Mouse (Mus musculus): ENCODE measurements around the gene Aimp2. TPM values are rescaled to one million over a fixed set of nuclear protein-coding genes. Genes with fewer than 3 reads are reported as not detected.
A peak's percentile ranks its signal among the peaks of the same experiment; 100 is the strongest.

Gene Aimp2
- polyA plus RNA-seq, 1 experiment from 2014 or later: 80.0 TPM

DNA sequence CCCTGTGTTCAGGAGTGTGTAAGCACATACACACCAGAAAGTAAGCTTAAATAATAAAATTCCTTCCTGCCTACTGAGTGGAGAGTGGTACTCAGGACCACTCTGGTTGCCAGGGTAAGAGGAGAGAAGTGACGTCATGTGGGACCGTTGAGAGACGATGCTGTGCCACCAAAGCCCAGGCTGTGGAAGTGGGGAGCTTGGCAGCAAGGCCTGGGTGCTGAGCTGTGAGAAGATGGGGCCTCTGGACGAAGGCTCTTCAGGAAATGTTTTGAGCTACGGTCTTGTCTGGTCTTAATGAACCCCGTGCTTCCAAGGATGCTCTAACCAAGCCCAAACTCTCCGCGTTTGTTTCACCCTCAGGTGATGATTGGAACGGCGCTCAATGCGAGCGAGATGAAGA is 21.0 kb upstream of the Aimp2 start:
- H3K4me1 ChIP-seq: no peaks in the 10 kb centered on the region
- peaks cover 56% of the 10 kb centered on the region for H3K36me3 ChIP-seq
- WGBS: 96% methylated on average over 12 of the region's 12 CpGs
- no peak overlapping the region for H3K9ac ChIP-seq
- H3K9me3 ChIP-seq: no peaks in the 10 kb centered on the region
- no peak overlapping the region for H3K4me2 ChIP-seq (replicated peaks)
- H3K4me3 ChIP-seq: no peak overlapping the region
- H3K27ac ChIP-seq: no peak overlapping the region
- ATAC-seq (ENCODE audit: low FRiP score, low read depth): no peak
- H3K27me3 ChIP-seq (replicated peaks): no peaks in the 10 kb centered on the region

DNA sequence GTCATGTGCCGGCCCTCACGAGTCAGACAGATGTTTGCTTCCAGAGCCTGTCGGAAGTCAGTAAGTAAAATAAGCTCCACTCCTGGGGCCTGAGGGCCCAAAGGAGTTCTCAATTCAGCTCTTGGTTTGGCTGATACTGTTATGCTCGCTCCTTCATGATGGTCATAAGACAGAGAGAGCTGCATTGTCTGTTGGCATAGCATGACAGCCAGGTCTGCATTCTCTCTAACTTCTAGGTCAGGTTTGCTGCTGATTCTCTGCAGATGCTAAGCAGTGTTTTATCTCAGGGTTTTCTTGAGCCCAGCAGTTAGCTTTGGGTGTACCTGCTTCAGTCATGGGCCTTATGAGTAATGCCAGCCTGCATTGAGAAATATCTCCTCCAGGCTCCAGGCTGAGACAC is 19.6 kb upstream of the Aimp2 start:
- no peak for ATAC-seq (ENCODE audit: low FRiP score, low read depth)
- Histone ChIP-seq H3K4me2 (replicated peaks) (no peak overlapping the region), H3K4me1 (no peaks in the 10 kb centered on the region), H3K9me3 (no peaks in the 10 kb centered on the region), H3K4me3 (no peak overlapping the region), H3K27ac (no peak overlapping the region), H3K27me3 (replicated peaks) (no peaks in the 10 kb centered on the region), H3K9ac (no peak overlapping the region), H3K36me3 (peaks cover 67% of the 10 kb centered on the region)
- WGBS: 95% methylated on average over 4 of the region's 4 CpGs

DNA sequence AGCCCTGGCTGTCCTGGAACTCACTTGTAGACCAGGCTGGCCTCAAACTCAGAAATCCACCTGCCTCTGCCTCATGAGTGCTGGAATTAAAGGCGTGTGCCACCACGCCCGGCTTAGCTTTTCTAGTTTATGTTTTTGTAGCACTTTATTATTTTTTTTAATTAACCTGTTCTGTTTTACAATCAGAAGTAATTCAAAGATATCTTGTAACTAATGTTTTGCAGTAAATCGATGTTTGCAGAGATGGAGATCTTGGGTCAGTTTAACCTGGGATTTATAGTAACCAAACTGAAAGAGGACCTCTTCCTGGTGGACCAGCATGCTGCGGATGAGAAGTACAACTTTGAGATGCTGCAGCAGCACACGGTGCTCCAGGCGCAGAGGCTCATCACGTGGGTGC is 18.2 kb upstream of the Aimp2 start, which contains the start of gene Gm42421:
Gm42421 (plus strand) TSS at position 301 of the 400 bp plus-strand sequence.
- WGBS: 97% methylated on average over 8 of the region's 8 CpGs
- H3K36me3 ChIP-seq: peaks cover 77% of the 10 kb centered on the region

DNA sequence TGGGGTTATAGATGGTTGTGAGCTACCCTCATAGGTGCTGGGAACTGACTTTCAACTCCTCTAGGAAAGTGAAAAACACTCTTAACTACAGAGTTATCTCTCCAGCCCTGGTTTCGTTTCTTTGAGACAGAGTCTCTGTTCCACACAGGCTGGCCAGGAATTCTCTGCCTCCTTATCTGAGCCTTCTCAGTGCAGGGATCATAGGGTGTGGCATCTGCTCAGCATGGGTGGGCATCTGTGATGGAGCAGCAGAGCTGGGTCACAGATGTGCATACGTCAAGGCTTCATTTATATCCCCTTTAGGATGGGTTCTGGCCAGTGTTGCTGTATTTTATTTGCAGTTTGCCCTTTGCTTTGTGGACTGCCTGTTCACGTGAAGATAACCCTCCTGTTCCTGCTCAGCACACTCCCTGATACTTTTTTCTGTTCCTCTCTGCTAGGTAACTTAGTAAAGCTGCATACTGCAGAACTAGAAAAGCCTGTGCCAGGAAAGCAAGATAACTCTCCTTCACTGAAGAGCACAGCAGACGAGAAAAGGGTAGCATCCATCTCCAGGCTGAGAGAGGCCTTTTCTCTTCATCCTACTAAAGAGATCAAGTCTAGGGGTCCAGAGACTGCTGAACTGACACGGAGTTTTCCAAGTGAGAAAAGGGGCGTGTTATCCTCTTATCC is 15.3 kb upstream of the Aimp2 start:
- H3K9ac ChIP-seq: no peak overlapping the region
- no peak overlapping the region for H3K27ac ChIP-seq
- H3K4me1 ChIP-seq: no peaks in the 10 kb centered on the region
- no peaks in the 10 kb centered on the region for H3K27me3 ChIP-seq (replicated peaks)
- H3K36me3 ChIP-seq: peaks cover 68% of the 10 kb centered on the region
- no peaks in the 10 kb centered on the region for H3K9me3 ChIP-seq
- ATAC-seq (ENCODE audit: low FRiP score, low read depth): no peak
- 89% methylated on average over 6 of the region's 6 CpGs for WGBS
- no peak overlapping the region for H3K4me3 ChIP-seq
- H3K4me2 ChIP-seq (replicated peaks): no peak overlapping the region

More for the DNA sequence above, 18.2 kb upstream of the Aimp2 start, which contains the start of gene Gm42421:
- Histone ChIP-seq H3K9ac (no peak within 1 kb of the TSS), H3K27me3 (replicated peaks) (no peaks in the 10 kb centered on the region), H3K4me1 (no peaks in the 10 kb centered on the region), H3K4me3 (no peak within 1 kb of the TSS), H3K4me2 (replicated peaks) (no peak within 1 kb of the TSS), H3K27ac (no peak within 1 kb of the TSS), H3K9me3 (no peaks in the 10 kb centered on the region)
- no peak for ATAC-seq (ENCODE audit: low FRiP score, low read depth)

DNA sequence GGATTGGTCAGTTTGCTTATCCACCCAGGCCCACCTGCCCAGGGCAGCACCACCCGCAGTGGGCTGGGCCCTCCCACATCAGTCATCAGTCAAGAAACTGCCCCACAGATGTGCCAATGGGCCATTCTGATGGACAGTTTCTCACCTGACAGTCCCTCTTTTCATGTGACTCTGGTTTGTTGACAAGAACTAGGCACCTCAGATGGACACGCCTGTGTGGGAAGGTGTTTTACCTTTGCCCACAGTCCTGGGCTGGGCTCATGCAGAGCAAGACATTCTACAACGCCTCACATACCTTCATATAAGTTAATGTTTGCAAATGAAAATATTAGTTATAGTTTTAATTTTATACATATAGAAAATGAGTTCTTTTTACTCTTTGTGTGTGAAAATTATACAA is 8.5 kb upstream of the Aimp2 start:
- Histone ChIP-seq H3K9ac (no peak overlapping the region), H3K9me3 (no peaks in the 10 kb centered on the region), H3K27ac (no peak overlapping the region), H3K4me2 (replicated peaks) (no peak overlapping the region), H3K4me1 (no peaks in the 10 kb centered on the region), H3K4me3 (no peak overlapping the region), H3K36me3 (peaks cover 54% of the 10 kb centered on the region), H3K27me3 (replicated peaks) (no peaks in the 10 kb centered on the region)
- WGBS: 92% methylated on average over 3 of the region's 3 CpGs
- no peak for ATAC-seq (ENCODE audit: low FRiP score, low read depth)

DNA sequence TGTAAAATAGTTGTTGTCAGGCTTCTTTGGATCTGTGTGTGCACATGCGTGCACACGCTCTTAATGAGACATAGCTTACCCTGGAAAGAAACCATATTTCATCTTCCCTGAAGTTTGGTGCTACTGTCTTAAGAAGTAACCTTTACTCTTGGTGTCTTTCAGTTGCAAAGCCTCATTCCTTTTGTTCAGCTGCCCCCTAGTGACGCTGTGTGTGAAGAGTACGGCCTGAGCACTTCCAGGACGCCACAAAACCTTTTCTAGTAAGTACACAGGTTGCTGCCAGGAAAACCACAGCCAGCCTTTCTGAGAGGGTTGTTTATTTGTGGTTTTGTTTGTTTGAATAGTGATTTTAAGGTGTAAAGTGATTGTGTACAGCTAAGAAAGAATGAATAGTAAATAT is 7.8 kb upstream of the Aimp2 start:
- Histone ChIP-seq H3K27me3 (replicated peaks) (no peaks in the 10 kb centered on the region), H3K4me1 (no peaks in the 10 kb centered on the region), H3K4me3 (no peak overlapping the region), H3K27ac (no peak overlapping the region), H3K4me2 (replicated peaks) (no peak overlapping the region), H3K9me3 (no peaks in the 10 kb centered on the region), H3K36me3 (peaks cover 50% of the 10 kb centered on the region), H3K9ac (no peak overlapping the region)
- no peak for ATAC-seq (ENCODE audit: low FRiP score, low read depth)
- WGBS: 55% methylated on average over 5 of the region's 5 CpGs

DNA sequence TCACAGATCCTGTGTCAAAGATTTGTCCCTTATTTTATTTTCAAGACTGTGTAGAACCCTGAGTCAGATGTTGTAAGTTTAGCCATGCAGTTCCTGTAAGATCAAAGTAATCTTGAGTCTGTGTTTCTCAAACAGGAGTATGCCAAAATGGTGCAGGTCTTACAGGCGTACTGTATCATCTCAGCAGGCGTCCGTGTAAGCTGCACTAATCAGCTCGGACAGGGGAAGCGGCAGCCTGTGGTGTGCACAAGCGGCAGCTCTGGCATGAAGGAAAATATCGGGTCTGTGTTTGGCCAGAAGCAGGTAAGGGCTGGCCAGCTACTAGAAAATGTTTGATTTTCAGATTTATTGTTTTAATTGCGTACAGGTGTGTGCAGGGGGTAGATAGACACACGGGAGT is 6.6 kb upstream of the Aimp2 start:
- H3K9me3 ChIP-seq: no peaks in the 10 kb centered on the region
- H3K4me3 ChIP-seq: no peak overlapping the region
- H3K36me3 ChIP-seq: peaks cover 44% of the 10 kb centered on the region
- ATAC-seq (ENCODE audit: low FRiP score, low read depth): no peak
- 92% methylated on average over 9 of the region's 9 CpGs for WGBS
- H3K4me2 ChIP-seq (replicated peaks): no peak overlapping the region
- no peaks in the 10 kb centered on the region for H3K27me3 ChIP-seq (replicated peaks)
- no peak overlapping the region for H3K9ac ChIP-seq
- H3K4me1 ChIP-seq: no peaks in the 10 kb centered on the region
- no peak overlapping the region for H3K27ac ChIP-seq

DNA sequence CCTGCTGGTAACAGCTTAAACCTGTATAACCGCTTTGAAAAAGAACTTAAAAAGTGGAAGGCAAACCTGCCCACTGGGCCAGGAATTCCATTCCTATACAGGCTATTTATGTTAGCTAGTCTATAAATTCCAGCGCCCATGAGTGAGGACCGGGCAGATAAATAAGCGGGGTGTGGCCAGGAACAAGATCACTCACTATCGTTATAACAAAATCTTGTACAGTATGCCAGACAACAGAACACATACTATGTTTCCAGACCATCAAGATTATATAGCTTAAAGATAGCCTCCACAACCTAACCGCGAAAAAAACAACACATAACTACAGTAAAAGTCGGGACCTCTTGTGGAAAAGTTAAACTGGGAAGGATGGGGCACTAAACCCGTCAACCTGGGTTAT is 721 bp downstream of the Aimp2 start:
- H3K27ac ChIP-seq: no peak overlapping the region
- no peaks in the 10 kb centered on the region for H3K9me3 ChIP-seq
- peak overlapping the region; percentile 65 for H3K4me3 ChIP-seq
- H3K4me1 ChIP-seq: peaks cover 23% of the 10 kb centered on the region
- peak overlapping the region; percentile 59 for H3K9ac ChIP-seq
- 3% methylated on average over 9 of the region's 9 CpGs for WGBS
- H3K27me3 ChIP-seq (replicated peaks): no peaks in the 10 kb centered on the region
- H3K36me3 ChIP-seq: peaks cover 17% of the 10 kb centered on the region
- ATAC-seq (ENCODE audit: low FRiP score, low read depth): no peak
- peak overlapping the region; percentile 71 for H3K4me2 ChIP-seq (replicated peaks)

DNA sequence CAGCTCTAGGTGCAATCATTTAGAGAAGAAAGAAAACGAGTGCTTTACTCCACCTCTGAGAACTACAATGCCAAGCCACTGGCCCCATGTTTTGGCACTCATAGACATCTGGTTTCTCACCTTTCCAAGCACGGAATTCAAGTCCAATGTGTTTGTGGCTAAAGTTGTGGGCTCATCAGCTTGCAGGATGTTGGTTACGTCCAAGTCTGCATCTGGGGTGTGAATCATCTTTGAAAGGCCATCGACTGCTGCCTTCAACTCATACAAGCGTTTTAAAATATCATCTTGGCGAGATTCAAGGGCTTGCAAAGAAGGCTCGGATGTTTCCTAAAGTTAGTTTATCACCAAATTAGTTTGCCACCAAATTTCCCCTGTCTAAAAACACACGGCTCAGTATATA is 3.2 kb downstream of the Aimp2 start:
- peaks cover 42% of the 10 kb centered on the region for H3K36me3 ChIP-seq

DNA sequence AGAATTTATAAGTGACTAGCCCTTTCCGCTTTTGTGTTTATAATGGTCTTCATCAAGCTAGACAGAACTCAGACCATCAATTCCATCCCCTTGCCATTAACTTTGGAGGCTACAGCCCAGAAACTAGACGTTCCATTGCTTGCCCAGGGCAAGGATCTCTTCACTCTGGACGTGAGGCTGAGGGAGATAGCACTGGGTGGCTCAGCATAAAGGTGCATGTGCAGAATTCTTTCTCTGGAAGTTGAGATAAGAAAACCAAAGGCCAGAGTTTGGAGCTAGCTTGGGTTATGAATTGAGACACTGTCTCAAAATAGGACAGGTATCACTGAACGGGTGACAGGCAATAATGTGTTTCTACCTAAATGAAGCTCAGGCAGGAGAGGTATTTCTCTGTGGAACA is 5.8 kb downstream of the Aimp2 start:
- Histone ChIP-seq H3K27me3 (replicated peaks) (no peaks in the 10 kb centered on the region), H3K36me3 (peaks cover 67% of the 10 kb centered on the region), H3K27ac (no peak overlapping the region), H3K4me3 (no peak overlapping the region), H3K4me2 (replicated peaks) (no peak overlapping the region), H3K4me1 (peaks cover 12% of the 10 kb centered on the region), H3K9ac (no peak overlapping the region), H3K9me3 (no peaks in the 10 kb centered on the region)
- 89% methylated on average over 4 of the region's 4 CpGs for WGBS
- ATAC-seq (ENCODE audit: low FRiP score, low read depth): no peak

More for the DNA sequence above, 3.2 kb downstream of the Aimp2 start:
- Histone ChIP-seq H3K4me3 (no peak overlapping the region), H3K27ac (no peak overlapping the region), H3K9ac (no peak overlapping the region), H3K4me1 (peaks cover 23% of the 10 kb centered on the region), H3K4me2 (replicated peaks) (no peak overlapping the region), H3K9me3 (no peaks in the 10 kb centered on the region), H3K27me3 (replicated peaks) (no peaks in the 10 kb centered on the region)
- WGBS: 87% methylated on average over 8 of the region's 8 CpGs
- ATAC-seq (ENCODE audit: low FRiP score, low read depth): no peak

DNA sequence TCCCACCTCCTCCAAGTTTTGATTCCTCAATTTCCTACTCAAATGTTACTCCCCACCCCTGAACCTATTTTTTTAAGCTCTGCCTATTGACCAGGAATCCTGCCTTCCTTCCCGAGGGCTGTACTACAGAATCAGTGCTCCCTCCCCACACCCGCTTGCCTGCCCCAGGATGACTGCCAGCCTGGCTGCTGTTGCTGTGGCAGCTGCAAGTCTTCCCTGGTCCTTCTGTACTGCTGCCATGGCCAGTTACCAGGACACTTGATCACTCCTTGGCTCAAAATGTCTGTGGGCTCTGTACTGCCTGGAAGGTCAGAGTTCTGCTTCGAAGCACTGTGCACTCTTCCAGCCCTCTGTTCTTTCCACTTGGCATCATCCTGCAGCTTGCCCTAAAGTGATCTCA is 7.5 kb downstream of the Aimp2 start:
- WGBS: 93% methylated on average over 3 of the region's 3 CpGs
- H3K9ac ChIP-seq: no peak overlapping the region
- ATAC-seq (ENCODE audit: low FRiP score, low read depth): no peak
- no peak overlapping the region for H3K4me3 ChIP-seq
- peaks cover 84% of the 10 kb centered on the region for H3K36me3 ChIP-seq
- H3K4me2 ChIP-seq (replicated peaks): no peak overlapping the region
- H3K9me3 ChIP-seq: no peaks in the 10 kb centered on the region
- no peaks in the 10 kb centered on the region for H3K27me3 ChIP-seq (replicated peaks)
- no peaks in the 10 kb centered on the region for H3K4me1 ChIP-seq
- H3K27ac ChIP-seq: no peak overlapping the region

DNA sequence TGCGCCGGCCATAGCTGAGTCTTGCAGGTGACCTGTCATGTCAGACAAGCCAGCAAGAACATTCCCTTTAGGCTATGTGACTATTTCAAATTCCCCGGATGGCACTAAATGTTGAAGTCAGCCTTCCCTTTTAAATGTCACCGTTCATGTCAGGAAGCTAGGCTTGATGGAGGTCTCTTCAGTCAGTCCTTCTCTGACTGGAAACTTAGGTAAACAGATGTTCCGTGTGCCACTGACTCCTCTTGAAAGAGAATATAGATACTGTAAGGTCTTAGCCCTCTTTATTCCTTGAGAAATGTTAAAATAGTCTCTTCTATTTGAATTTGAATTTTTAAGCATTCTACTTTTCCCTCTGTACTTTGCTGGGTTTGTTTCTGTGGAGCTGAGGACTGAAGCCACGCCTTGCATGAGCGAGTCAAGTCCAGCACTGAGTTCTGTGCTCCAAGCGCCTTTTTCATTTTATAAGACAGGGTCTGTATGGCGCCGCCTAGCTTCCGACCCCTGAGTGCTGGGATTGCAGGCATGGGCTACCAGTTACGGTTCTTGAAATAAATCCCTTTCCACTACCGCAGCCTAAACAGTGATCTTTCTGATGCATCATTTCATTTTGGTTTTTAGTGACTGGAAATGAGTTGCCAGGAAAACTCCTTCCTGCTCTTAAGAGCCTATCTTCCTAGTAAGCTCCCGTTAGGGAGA is 11.9 kb downstream of the Aimp2 start, which contains the start of gene Ankrd61:
Ankrd61 (minus strand) TSS at position 51 of the 696 bp plus-strand sequence.
- Histone ChIP-seq H3K4me2 (replicated peaks) (no peak within 1 kb of the TSS), H3K9ac (no peak within 1 kb of the TSS), H3K27me3 (replicated peaks) (no peaks in the 10 kb centered on the region), H3K27ac (no peak within 1 kb of the TSS), H3K4me1 (no peaks in the 10 kb centered on the region), H3K4me3 (no peak within 1 kb of the TSS), H3K36me3 (peaks cover 78% of the 10 kb centered on the region), H3K9me3 (no peaks in the 10 kb centered on the region)
- 89% methylated on average over 14 of the region's 14 CpGs for WGBS
- ATAC-seq (ENCODE audit: low FRiP score, low read depth): no peak

DNA sequence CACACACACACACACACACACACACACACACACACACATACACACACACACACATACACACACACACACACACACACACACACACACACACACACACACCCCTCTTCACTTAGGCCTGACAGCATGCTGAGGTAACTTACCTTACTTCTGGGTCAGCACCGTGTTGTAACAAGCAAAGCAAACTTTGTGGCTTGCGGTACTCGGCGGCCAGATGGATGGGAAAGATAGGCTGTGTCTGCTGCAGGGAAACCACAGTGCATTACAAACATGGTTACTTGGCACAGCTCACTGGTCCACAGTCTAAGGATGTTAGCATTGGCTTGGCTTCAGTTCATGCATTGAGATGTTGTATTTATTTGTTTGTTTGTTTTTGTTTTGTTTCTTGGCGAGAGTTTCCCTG is 16.3 kb downstream of the Aimp2 start:
- Histone ChIP-seq H3K4me1 (no peaks in the 10 kb centered on the region), H3K4me3 (no peak overlapping the region), H3K36me3 (peaks cover 76% of the 10 kb centered on the region), H3K4me2 (replicated peaks) (no peak overlapping the region), H3K27me3 (replicated peaks) (no peaks in the 10 kb centered on the region), H3K27ac (no peak overlapping the region), H3K9me3 (no peaks in the 10 kb centered on the region), H3K9ac (no peak overlapping the region)
- no peak for ATAC-seq (ENCODE audit: low FRiP score, low read depth)
- WGBS: 89% methylated on average over 5 of the region's 5 CpGs

All from neural tube, embryonic 12.5 days (tissue).